Mouse (Mus musculus) hindbrain, embryonic 14.5 days (tissue): ENCODE data around the gene Cd40. TPM values are rescaled to one million over a fixed set of nuclear protein-coding genes. Genes with fewer than 3 reads are reported as not detected.

ENCODE experiments used
- ATAC-seq: fragments of 200-750 bp; cut with Nextera tagmentation; 2 replicates; pipeline ENCODE4 v1.8.0; 2017; ENCODE audit warnings: moderate number of reproducible peaks, mild to moderate bottlenecking, moderate TSS enrichment, moderate library complexity; ENCODE audit not compliant: low FRiP score
- DNase-seq: peaks from one replicate; pipeline ENCODE4 v3.0.0-alpha.2; 2015; ENCODE audit warnings: low spot score
- H3K27ac ChIP-seq: fragments of 300-500 bp; sonication (generic); 2 replicates; pipeline ENCODE4 v1.5.1; 2014; ENCODE audit warnings: mild to moderate bottlenecking, moderate library complexity
- H3K27me3 ChIP-seq: fragments of 300-500 bp; sonication (generic); 2 replicates; pipeline ENCODE4 v1.6.1; 2014; ENCODE audit warnings: mild to moderate bottlenecking, low read length, mixed read lengths; ENCODE audit not compliant: control insufficient read depth, insufficient read depth
- H3K36me3 ChIP-seq: fragments of 300-500 bp; sonication (generic); replicated peaks from 2 replicates; pipeline ENCODE4 v1.6.1; 2014; ENCODE audit not compliant: control insufficient read depth, insufficient read depth
- H3K4me1 ChIP-seq: fragments of 300-500 bp; sonication (generic); replicated peaks from 2 replicates; pipeline ENCODE4 v1.6.1; 2014; ENCODE audit warnings: antibody characterized with exemption, low read length, mixed read lengths; ENCODE audit not compliant: control insufficient read depth, insufficient read depth
- H3K4me2 ChIP-seq: fragments of 300-500 bp; sonication (generic); replicated peaks from 2 replicates; pipeline ENCODE4 v1.6.1; 2014; ENCODE audit warnings: mild to moderate bottlenecking, moderate library complexity
- H3K4me3 ChIP-seq: fragments of 300-500 bp; sonication (generic); replicated peaks from 2 replicates; pipeline ENCODE4 v1.5.1; 2014; ENCODE audit warnings: mild to moderate bottlenecking, low read length
- H3K9ac ChIP-seq: fragments of 300-500 bp; sonication (generic); 2 replicates; pipeline ENCODE4 v1.6.1; 2014
- H3K9me3 ChIP-seq: fragments of 300-500 bp; sonication (generic); 2 replicates; pipeline ENCODE4 v1.6.1; 2016; ENCODE audit warnings: low read length; ENCODE audit not compliant: control insufficient read depth
- WGBS: fragments of 180-500 bp; shearing (Covaris S2); extraction: QIAGEN DNeasy Blood & Tissue Kit; methylation state at CpG from one replicate; pipeline ENCODE4 v1.1.7; 2014; 5-methylcytosine and 5-hydroxymethylcytosine counted together
- polyA plus RNA-seq: library from polyadenylated mRNA; unstranded; fragments of >200 nt; fragmentation: Nextera tagmentation; extraction: Ambion mirVana; gene quantifications from 2 replicates; pipeline ENCODE4 v1.2.1, GENCODE M21; 2014

Gene Cd40
- polyA plus RNA-seq, 1 experiment from 2014 or later: 8.3 TPM

GRCm38 (mm10) chr2:165070096-165070816, 14.8 kb downstream of the Cd40 start:
- 18% methylated on average over 22 of the region's 23 CpGs for WGBS
- H3K9ac ChIP-seq: no peak overlapping the region
- no peaks in the 10 kb centered on the region for H3K9me3 ChIP-seq
- 0 out of 2 replicates have a peak, but pooled peaks cover 2% of the 10 kb centered on the region for H3K4me1 ChIP-seq
- ATAC-seq (0 out of 2 replicates have a peak, but pooled peaks have one; percentile 39), DNase-seq (peak; percentile 83)
- no peak overlapping the region for H3K27ac ChIP-seq
- H3K27me3 ChIP-seq: peaks cover 22% of the 10 kb centered on the region
- H3K4me2 ChIP-seq: peak overlapping the region; percentile 40
- H3K36me3 ChIP-seq: no peaks in the 10 kb centered on the region
- no peak overlapping the region for H3K4me3 ChIP-seq

GRCm38 (mm10) chr2:165073381-165073781, 18.0 kb downstream of the Cd40 start:
- Histone ChIP-seq H3K4me2 (no peak overlapping the region), H3K27me3 (peaks cover 30% of the 10 kb centered on the region), H3K4me1 (peaks cover 25% of the 10 kb centered on the region), H3K9me3 (no peaks in the 10 kb centered on the region), H3K36me3 (no peaks in the 10 kb centered on the region), H3K27ac (no peak overlapping the region), H3K9ac (no peak overlapping the region), H3K4me3 (no peak overlapping the region)
- 17% methylated on average over 9 of the region's 9 CpGs for WGBS
- DNase-seq (no peak), ATAC-seq (no peak)

- Histone ChIP-seq H3K9ac (no peak overlapping the region), H3K4me3 (no peak overlapping the region), H3K36me3 (no peaks in the 10 kb centered on the region), H3K4me1 (peaks cover 33% of the 10 kb centered on the region), H3K4me2 (no peak overlapping the region), H3K27ac (no peak overlapping the region), H3K27me3 (peaks cover 38% of the 10 kb centered on the region), H3K9me3 (no peaks in the 10 kb centered on the region)
- 55% methylated on average over 11 of the region's 11 CpGs for WGBS
- DNase-seq (no peak), ATAC-seq (no peak)
These were observed 18.9 kb downstream of the Cd40 start for GRCm38 (mm10) chr2:165074081-165074884.

GRCm38 (mm10) chr2:165074937-165075336, 19.5 kb downstream of the Cd40 start:
- H3K27ac ChIP-seq: no peak overlapping the region
- no peak overlapping the region for H3K4me2 ChIP-seq
- whole genome bisulfite sequencing: 42% methylated on average over 2 of the region's 2 CpGs
- no peaks in the 10 kb centered on the region for H3K9me3 ChIP-seq
- ATAC-seq (peak; percentile 46; the same call in 1 of the 2 replicates), DNase-seq (peak; percentile 89)
- peaks cover 38% of the 10 kb centered on the region for H3K27me3 ChIP-seq
- H3K4me3 ChIP-seq: no peak overlapping the region
- peaks cover 33% of the 10 kb centered on the region for H3K4me1 ChIP-seq
- H3K36me3 ChIP-seq: no peaks in the 10 kb centered on the region
- no peak overlapping the region for H3K9ac ChIP-seq

GRCm38 (mm10) chr2:165077055-165077454, 21.6 kb downstream of the Cd40 start:
- Histone ChIP-seq H3K4me3 (no peak overlapping the region), H3K4me2 (no peak overlapping the region), H3K27ac (no peak overlapping the region), H3K9ac (no peak overlapping the region), H3K27me3 (peaks cover 39% of the 10 kb centered on the region), H3K36me3 (no peaks in the 10 kb centered on the region), H3K4me1 (peaks cover 30% of the 10 kb centered on the region), H3K9me3 (no peaks in the 10 kb centered on the region)
- whole genome bisulfite sequencing: 4% methylated on average over 9 of the region's 9 CpGs
- DNase-seq: no peak
- peak; percentile 75 for ATAC-seq

GRCm38 (mm10) chr2:165078045-165078444, 22.6 kb downstream of the Cd40 start:
- H3K27ac ChIP-seq: no peak overlapping the region
- no peak overlapping the region for H3K9ac ChIP-seq
- no peaks in the 10 kb centered on the region for H3K36me3 ChIP-seq
- WGBS: 66% methylated on average over 8 of the region's 8 CpGs
- no peak for DNase-seq
- no peak for ATAC-seq
- H3K4me1 ChIP-seq: peaks cover 30% of the 10 kb centered on the region
- no peak overlapping the region for H3K4me2 ChIP-seq
- H3K4me3 ChIP-seq: no peak overlapping the region
- no peaks in the 10 kb centered on the region for H3K9me3 ChIP-seq
- peaks cover 39% of the 10 kb centered on the region for H3K27me3 ChIP-seq

GRCm38 (mm10) chr2:165078605-165079004, 23.2 kb downstream of the Cd40 start:
- no peak overlapping the region for H3K27ac ChIP-seq
- no peaks in the 10 kb centered on the region for H3K36me3 ChIP-seq
- 34% methylated on average over 10 of the region's 10 CpGs for WGBS
- no peak overlapping the region for H3K4me3 ChIP-seq
- ATAC-seq (no peak), DNase-seq (no peak)
- no peak overlapping the region for H3K4me2 ChIP-seq
- peaks cover 30% of the 10 kb centered on the region for H3K4me1 ChIP-seq
- H3K9me3 ChIP-seq: no peaks in the 10 kb centered on the region
- peaks cover 34% of the 10 kb centered on the region for H3K27me3 ChIP-seq
- no peak overlapping the region; the same call in 1 of the 2 replicates for H3K9ac ChIP-seq

- H3K27ac ChIP-seq: no peak overlapping the region
- H3K27me3 ChIP-seq: peaks cover 26% of the 10 kb centered on the region
- WGBS: 38% methylated on average over 9 of the region's 9 CpGs
These were observed 25.2 kb downstream of the Cd40 start for GRCm38 (mm10) chr2:165080657-165081056.

GRCm38 (mm10) chr2:165081257-165081656, 25.8 kb downstream of the Cd40 start:
- peaks cover 27% of the 10 kb centered on the region for H3K4me1 ChIP-seq
- no peak overlapping the region for H3K9ac ChIP-seq
- no peaks in the 10 kb centered on the region for H3K36me3 ChIP-seq
- WGBS: 37% methylated on average over 7 of the region's 7 CpGs
- H3K4me2 ChIP-seq: no peak overlapping the region
- peaks cover 26% of the 10 kb centered on the region for H3K27me3 ChIP-seq
- H3K4me3 ChIP-seq: no peak overlapping the region
- no peak for DNase-seq
- H3K27ac ChIP-seq: no peak overlapping the region
- no peaks in the 10 kb centered on the region for H3K9me3 ChIP-seq
- ATAC-seq: no peak

More at GRCm38 (mm10) chr2:165080657-165081056, 25.2 kb downstream of the Cd40 start:
- Histone ChIP-seq H3K9ac (no peak overlapping the region), H3K4me2 (no peak overlapping the region), H3K4me1 (peaks cover 30% of the 10 kb centered on the region), H3K36me3 (no peaks in the 10 kb centered on the region), H3K9me3 (no peaks in the 10 kb centered on the region), H3K4me3 (no peak overlapping the region)
- DNase-seq (no peak), ATAC-seq (no peak)
